Mouse (Mus musculus) heart, postnatal 4 days (tissue): ENCODE measurements around the gene Soat1. TPM values are rescaled to one million over a fixed set of nuclear protein-coding genes. Genes with fewer than 3 reads are reported as not detected.
"Not testable (repeated sequence)": the region's sequence is repeated elsewhere in the genome, so short reads cannot be mapped to it uniquely, and the experiment has no call there.

ENCODE experiments used
- DNase-seq: peaks from one replicate; pipeline ENCODE4 v3.0.0; 2021
- total RNA-seq, 2 experiments: library from RNA; stranded (reverse); gene quantifications; 2 replicates each; pipeline ENCODE4 v1.2.3; 2021

Soat1 gene
- 10 to 100 TPM; 32.4 to 34.9 TPM for total RNA-seq

DNA sequence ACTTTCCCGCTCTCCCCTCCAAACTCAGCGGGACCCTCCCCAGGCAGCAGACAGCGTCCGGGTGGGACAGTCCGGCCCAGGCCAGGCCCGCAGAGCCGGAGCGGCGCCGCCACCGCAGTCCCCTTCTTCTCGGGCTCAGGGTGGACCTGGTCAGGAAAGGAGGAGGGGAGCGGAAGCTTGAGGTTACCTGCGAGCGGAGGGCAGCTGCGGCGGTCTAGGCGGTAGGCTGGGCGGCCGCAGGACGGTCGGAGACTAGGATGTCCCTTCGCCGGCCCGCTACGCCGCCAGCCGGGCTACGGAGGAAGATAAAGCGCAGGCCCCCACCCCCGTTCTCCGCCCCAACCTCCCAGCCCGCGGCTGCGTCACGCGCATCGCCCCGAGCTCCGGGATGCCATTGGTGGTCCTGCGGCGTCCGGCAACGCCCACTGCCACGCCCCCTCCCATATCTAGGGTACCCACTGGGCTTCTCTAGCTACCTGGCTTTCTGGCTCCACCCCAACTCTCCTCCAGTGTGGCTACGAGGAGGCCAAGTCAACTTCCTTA lies at the start of gene Soat1:
TSS of gene Soat1 (minus strand) at position 371 of the 543 bp plus-strand sequence.
- DNase-seq: peak; percentile 87

DNA sequence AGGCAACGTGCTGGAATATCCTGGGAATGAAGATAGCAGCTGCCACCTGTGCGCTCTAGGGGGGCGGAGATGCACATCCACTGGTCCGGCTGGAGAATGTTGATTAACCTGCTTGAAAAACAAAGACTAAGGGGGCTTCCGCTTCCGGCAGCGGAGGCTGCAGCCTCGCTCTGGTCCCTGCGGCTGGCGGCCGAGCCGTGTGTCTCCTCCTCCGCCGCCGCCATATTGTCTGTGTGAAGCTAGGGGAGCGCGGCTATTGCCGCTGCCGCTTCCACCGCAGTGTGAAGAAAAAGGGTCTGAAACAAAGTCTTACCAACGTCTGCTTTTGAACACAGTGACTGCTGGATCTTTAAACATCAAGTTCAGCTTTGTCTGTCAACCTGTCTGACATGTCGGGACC lies 49.7 kb upstream of the Soat1 start, which contains the start of gene Gm10031:
TSS of gene Gm10031 (plus strand) at position 171 of the 400 bp plus-strand sequence.
- DNase-seq: not testable (repeated sequence)

DNA sequence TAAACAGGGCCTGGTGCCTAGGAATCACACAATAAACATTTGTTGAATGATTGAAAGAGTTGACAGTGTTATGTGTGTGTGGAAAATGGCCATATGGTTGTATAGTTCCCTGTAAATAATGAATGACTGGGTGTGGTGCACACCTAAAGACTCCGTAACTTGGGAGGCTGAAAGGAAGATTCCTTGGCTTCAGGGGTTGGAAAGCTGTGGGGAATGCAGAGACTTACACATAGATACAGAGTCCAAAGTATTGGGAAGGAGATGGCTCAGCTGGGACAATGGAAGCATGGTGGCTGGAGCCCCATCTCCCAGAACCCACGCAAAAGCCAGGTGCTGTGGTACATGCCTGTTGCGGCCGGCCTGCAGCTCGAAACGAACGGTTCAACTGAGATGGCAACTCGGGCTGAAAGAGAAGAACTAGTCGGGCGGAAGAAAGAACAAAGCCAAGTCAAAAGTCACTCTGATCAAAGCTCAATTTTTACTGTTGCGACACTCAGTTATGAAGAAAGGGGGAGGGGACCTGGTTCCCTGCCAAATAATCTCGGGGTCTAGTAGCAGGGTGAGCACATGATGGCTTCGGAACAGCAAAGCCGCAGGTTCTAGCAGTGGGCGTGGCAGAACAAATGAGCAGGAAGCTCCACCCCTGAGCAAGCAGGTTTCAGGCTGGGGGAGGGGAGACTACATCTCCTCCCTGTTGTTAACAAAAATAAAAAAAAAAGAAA lies 47.8 kb upstream of the Soat1 start:
- DNase-seq: no peak

DNA sequence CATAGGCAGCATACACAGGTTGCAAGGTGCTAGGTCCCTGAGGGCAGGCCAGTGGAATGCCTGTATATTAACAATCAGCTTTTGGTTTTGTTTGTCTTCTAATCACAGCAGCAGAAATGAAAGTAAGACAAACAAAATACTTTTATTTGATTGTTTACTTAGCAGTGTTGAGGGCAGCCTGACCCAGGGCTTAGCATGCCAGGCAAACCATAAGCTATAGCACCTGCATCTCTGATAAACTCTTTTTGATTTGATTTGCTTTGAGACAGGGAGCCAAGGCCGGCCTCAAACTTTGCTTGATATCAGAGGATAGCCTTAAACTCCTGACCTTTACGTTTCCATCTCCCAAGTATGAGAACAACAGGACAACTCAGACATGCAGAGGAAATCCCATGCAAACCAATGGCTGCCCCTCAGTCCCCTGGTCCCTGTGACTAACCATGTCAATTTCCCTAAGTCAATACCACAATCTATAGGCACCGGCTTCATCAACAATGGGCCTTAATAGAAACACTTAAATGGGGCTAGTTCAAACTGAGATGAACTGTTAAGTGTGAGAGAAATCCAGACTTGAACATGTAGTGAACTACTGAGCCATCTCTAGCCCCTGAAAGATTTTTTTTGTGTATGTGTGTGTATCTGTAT lies 46.1 kb upstream of the Soat1 start:
- DNase-seq: no peak

DNA sequence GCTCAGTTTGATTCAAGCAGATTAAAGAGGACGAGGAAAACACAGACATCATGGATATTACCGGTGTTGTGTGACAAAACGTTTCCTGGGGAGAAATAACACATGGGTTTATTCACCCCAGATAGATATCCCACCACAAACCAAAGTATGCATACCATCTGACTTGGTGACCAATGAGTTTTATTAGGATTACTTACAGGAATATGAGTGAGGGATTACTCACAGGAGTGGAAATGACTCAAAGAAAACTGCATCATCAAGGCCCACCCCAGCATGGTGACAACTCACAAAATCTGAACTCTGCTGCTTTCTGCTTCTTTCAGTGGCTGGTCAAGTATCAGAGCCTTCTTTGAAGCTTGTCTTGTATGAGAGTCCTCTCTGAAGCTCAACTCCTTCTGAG lies 33.6 kb upstream of the Soat1 start:
- no peak for DNase-seq

DNA sequence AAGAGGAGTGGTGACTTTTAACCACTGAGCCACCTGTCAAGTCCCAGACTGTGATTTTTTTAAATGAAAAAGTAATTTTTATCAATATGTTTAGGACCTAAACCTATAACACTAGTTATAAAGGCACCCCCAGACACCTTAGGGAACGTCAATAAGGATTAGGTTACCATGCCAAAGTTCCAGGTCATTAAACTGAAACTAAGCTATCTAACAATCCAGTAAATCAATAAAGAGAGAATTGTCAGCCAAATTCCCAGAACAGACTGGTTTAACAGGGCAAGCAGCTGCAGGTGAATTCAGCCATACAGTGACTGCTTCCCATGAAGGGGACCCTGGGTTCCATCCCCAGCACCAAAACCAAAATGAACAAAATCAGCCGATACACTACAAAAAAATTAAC lies 31.8 kb upstream of the Soat1 start:
- no peak for DNase-seq

DNA sequence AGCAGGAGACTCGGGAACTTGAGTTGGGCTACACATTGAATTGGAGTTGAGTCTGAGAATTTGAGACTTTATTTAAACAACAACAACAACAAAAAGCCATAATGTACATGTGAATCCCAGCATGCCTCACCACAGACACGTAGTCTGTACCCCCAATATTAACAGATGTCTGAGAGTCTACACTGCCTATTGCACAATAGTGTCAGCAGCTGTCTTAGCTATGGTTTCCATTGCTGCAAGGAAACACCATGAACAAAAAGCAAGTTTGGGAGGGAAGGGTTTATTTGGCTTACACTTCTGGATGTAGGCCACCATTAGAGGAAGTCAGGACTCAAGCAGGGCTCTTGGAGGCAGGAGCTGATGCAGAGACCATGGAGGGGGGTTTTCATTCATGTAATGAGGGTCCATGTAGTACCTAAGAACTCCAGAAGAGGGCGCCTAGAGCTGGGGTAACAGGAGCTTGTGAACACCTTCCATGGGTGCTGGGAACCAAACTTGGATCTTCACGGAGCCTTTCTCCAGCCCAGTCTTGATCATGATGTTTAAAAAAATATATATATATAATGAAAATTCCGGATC lies 30.9 kb upstream of the Soat1 start:
- no peak for DNase-seq

DNA sequence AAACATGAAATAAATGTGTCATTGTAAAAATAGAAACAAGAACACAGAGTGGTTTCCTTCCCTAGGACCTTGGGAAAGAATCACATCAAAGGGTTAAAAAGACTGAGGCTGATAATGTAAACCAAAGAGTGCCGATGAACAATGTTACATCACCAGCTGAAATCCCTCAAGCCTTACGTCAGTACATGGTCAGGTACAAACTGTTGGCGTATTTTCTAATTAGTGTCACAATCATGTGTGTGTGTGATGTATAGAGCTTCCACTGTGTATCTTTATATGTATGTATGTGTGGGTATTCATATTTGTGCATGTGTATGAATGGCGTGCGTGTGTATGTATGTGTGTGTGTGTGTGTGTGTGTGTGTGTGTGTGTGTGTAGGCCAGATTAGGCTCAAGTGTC lies 22.8 kb upstream of the Soat1 start:
- no peak for DNase-seq

DNA sequence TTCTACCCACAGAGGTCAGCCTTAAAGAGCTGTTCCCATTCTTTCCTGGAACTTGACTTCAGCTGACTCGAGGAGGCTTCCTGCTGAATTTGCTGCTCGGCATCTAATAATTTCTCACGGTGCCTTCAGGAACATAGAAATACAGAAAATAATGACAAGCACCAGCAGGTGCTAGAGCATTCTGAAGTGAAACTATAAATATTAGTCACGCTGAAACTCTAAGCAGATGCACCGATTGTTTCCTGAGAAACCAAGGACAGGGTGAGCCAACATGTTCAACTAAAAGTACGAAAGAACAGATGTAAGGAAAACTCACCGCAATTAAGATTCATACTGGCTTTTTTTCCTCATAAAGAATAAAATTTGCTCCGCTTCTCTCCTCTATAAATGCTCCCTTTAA lies 20.9 kb upstream of the Soat1 start:
- no peak for DNase-seq

DNA sequence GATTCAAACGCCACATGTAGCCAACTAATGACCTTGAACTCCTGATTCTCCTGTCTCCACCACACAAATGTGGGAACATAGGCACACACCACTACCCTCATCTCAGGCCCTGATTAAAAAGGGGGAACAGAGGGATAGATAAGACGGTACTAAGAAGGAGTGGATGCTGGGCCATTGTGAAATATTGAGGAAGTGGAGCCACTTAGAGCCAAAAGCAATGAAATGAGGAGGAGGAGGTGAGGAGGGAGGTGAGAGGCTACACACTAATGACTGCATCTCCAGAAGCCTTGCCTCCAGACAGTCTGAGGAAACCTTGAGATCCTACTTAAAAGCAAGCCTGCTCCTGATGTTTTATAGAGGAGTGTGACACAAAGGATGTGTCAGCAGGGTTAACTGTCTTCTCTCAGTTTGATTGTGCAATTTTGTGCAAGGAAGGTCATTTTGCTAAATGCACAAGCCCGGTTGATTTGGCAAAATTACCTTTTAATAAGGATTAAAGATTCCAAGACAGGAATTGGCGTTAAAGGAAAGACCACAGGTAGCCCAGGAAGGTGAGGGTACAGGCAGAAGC lies 17.2 kb upstream of the Soat1 start:
- DNase-seq: no peak

DNA sequence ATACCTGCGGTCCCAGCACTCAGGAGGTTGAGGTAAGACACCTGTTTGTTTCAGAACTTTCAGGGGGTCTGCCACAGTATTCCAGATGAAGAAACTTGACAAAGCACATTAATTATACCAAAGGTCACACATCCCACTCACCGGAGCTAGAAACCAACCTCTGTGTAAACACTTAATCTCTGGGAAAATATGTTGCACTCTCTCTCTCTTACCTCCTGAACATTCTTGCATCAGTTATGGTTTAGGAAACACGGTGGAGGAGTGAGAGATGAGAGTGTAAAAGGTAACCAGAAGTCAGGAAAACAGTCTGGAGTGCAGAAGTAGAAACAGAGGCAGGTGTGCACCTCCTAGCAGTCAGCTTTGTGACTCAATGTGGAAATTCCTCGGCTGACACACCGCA lies 13.9 kb upstream of the Soat1 start:
- DNase-seq: no peak

DNA sequence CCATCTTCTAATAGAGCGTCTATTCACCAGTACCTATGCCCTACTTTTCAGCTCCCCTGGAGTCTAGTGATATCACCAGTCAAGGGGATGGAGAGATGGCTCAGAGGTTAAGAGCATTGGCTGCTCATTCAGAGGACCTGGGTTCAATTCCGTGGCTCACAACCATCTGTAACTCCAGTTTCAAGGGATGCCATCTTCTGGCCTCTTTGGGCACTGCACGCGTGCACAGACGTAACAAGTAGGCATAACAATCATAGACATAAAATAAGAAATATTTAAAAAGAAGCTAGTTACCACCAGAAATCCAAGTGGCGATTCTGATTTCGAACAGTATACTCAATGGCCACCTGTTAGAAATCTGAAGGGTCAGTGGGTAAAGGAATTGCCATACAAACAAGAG lies 13.4 kb upstream of the Soat1 start:
- DNase-seq: no peak

DNA sequence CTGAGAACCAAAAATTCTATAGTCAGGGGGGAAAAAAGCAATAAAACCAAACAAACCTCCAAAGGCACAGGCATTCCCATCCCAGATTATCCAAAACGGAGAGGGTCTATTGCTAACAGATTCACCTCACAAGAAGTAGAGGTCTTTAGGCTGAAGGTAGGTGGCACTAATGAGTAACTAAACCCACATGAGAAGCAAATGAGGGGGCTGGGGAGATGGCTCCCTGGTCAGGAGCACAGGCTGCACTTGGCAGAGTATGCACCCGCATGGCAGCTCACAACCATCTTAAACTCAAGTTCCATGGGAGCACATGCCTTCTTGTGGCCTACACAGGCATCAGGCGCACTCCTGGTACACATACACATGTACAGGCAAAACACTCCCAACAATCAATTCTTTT lies 7.7 kb upstream of the Soat1 start:
- DNase-seq: no peak

DNA sequence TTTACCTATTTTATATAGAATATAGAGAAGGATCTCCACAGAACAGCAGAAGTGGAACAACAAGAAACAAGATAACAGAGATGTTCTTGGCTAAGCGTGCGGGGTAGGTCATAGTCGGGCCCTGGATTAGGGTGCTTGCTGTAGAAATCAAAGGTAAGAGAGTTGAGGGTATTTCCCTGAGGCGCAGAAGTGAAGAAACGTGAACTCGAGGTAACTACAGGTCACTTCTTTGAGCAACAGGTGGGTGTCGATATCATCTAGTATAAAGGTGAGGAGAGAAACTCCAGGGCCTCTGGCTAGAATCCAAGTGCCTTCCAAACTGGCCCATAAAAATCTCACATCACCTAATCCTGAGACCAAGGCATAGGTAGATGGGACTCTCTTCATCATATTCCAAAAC lies 2.4 kb upstream of the Soat1 start:
- no peak for DNase-seq

DNA sequence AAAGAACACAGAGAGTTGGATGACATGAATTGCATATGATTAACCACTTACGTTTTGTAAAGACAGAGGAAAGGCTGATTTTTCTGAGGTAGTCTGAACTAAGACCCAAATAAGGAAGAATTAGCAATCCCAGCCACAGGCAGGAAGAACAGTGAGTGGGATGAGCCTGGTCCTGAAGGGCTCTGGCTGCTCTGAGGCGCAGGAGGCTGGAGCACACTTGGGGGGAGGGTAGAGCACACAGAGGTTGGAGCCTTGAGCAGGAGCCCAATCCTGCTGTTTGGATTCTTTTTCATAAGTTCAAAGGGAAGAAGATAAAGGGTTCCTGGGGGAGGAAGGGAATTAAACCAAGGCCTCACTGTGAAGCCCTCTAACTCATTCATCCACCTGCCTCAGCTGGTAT lies 1.9 kb upstream of the Soat1 start:
- DNase-seq: no peak

DNA sequence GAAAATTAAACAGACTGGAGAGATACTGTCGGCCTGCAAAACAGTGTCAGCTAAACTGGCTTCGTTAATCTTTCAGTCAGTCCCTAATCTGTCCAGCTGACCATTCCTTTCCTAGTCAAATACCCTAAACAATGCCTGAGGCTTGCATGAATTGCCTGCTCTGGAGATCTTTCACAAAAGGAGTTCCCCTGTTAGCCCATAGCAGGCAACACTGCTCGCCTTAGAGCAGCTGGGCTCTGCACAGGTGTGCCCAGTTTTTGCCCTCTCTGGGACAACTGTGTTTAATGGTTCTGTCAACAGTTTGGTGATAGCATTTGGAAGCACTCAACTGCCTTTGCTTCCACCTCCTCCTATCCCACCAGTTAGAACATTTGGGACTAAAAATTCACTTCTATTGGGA lies 723 bp upstream of the Soat1 start:
- DNase-seq: no peak

DNA sequence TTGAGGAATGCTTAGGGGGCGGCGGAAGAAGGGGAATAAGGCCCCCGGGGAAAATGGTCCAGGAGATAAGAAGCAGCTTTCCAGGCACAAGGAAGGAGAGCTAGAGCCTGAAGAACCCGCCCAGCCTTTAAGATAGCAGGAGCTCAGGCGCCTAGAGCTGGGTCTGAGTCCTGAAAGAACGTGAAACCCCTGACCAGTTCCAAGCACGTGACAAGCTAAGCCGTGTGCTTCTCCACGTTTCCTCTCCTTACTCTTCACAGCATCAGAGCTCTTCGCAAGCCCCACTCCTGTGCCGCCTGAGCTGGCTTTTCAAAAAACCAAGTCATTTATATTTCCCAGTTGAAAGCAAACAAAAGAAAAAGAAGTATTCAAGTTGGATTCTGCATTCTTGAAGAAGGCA lies 1.1 kb downstream of the Soat1 start:
- peak; percentile 67 for DNase-seq

DNA sequence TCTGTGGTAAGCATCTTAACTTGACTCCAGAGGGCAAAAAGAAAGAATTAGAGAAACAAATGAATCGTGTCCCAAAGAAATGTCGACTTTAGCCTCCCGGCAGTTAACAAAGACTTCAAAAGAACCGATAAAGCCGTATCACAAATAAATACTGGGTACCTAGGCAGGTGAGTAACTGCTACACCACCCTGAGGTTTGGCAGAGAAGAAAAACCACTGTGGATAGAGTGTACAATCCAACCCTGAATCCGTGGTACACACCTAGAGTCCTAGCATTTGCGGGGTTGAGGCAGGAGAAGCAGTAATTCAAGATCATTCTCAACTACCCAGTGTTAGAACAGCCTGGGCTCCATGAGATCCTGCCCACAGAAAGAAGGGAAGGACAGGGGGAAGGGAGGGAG lies 2.2 kb downstream of the Soat1 start:
- no peak for DNase-seq

DNA sequence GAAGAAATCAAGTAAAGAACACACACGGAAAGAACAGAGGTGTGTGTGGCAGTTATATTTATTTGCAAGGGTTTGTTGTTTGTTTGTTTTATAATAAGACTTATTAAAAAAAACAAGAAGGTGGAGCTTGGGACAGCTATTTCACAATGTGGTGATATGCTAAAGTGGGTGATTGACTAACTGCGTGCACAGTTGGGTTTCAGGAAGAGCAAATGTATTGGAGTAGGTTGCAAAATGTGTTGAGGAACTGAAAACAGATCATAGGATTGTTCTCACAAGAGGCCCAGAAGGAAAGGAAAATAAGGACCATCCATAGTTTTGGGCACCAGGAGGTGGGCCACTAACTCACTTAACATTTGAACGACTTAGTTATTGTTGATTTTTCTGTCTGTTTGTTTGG lies 3.1 kb downstream of the Soat1 start:
- DNase-seq: no peak

DNA sequence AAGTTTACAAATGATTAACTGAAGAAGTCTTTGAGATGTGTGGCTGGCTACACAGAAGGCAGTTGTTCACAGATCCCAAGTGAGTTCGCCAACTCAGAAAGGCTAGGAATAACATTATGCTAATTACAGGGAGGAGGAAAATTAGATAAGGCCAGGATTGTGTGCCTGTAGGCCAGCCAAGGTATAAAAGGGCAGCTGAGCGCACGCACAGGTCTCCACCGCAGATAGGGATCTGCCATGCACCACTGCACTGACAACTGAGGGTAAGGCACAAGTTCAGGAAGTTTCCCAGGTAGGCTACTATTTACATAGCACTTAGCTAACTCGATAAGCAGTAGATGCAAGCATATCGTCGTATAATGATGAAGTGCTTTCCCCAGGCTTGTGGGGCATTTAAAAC lies 3.6 kb downstream of the Soat1 start:
- DNase-seq: no peak

DNA sequence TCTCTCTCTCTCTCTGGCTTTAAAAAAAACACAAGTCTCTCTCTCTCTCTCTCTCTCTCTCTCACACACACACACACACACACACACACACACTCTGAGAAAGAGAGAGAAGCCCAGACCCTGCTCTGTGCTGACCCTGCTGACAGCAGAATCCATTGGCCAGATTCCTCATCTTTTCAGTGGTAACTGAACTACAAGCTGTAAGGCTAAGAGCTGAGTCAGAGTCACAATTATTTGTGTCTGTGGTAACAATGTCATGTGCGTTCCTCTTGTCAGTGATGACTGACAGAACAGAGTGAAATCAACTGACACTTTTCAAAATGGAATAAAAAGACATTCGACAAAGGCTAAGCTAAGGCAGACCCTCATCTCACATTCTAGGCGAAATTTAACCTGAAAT lies 5.6 kb downstream of the Soat1 start:
- no peak for DNase-seq

DNA sequence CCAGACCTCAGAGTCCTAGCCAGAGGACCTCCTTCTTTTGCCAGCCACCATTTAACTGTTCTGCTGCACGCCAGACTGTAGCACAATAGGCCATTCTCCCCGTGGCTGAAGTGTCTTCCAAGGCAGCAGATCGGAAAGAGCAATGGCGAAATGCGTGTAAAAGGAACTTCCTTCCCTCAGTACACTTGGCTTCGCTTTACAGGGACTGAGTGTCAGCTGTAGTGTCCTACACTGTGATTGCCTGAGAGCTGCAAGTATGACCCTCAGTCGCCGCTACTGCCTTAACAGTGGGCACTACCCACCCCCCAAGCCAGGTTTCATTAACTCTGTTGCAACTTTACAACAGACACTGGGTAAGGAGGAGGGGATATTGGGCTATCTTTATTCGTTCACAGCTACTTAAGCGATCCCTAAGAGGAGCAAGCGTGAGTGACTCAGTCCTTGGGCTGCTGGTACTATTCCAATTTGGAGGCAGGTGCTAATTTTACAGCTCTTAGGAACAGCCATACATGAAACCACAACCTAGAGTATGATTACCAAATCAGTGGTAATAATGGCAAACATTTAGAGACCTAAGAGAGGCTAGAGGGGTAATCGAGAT lies 6.4 kb downstream of the Soat1 start:
- DNase-seq: no peak

DNA sequence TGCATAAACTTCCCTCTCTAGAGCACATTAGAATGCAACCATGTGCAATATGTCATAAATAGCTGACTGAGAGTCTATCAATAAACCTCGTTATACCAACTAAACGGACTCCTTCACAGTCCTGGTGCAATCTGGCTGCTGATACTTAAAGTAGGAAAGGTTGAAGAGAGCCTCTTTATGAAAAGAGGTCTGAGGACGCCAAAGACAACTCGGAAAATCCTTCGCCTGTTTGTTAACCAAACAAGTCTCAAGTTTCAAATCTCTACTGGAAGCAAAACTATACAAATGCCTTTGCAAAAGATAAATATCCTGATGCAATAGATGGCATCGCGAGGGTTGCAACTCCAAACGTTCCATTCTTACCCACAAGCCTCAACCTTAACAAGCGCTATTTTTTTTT lies 9.2 kb downstream of the Soat1 start:
- no peak for DNase-seq
